Mouse (Mus musculus) gastrocnemius, postnatal 36 days (tissue): ENCODE data around the gene Tmem30c. TPM values are rescaled to one million over a fixed set of nuclear protein-coding genes. Genes with fewer than 3 reads are reported as not detected.
A peak's percentile ranks its signal among the peaks of the same experiment; 100 is the strongest.
"Not testable (repeated sequence)": the region's sequence is repeated elsewhere in the genome, so short reads cannot be mapped to it uniquely, and the experiment has no call there.

Source experiments
- DNase-seq, 2 experiments: peaks; one replicate each; pipeline ENCODE4 v3.0.0; 2022
- intact Hi-C: fragments of 180-260 bp; cut with DNase I; formaldehyde crosslinking; loops from one replicate; pipeline ENCODE4 v1.15.1; 2025
- total RNA-seq, 2 experiments: library from RNA; stranded (reverse); gene quantifications; 2 replicates each; pipeline ENCODE4 v1.2.3; 2021

Tmem30c gene
- total RNA-seq, 2 experiments from 2014 or later: not detected

DNA sequence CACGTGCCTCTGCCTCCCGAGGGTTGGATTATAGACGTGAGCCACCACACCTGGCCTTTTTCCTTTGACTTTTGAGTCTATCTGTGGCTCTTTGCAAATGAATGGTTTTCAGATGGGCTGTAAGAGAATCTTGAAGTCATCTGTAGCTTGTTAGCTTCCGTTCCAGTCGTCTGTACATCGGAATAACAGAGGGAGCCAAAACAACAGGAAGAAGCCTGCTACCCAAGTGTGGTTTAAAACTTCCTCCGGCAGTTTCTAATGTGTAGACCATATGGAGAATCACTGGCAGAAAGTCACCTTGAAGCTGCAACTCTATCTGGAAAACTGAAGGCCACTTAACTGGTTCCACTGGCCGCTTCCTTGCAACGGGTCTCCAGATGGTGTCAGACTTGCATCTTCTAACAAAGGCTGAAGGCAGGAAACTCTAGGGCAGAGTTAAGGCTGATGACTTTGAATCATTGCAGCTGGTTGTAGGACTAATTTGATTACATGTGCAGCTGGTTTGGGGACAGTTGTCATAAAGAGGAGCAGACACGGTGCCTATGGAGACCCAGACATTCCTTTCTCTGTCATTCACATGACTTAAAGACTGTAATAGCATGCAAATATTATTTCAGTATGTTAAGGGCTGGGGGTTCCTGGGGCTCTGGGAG lies 49.3 kb downstream of the Tmem30c start:
- intact Hi-C loops: loop anchor here (2.0 to 5.0 kb wide), 3 partner anchors 155 to 354 kb away; no protein-coding TSS in a partner anchor
- DNase-seq: no peak

DNA sequence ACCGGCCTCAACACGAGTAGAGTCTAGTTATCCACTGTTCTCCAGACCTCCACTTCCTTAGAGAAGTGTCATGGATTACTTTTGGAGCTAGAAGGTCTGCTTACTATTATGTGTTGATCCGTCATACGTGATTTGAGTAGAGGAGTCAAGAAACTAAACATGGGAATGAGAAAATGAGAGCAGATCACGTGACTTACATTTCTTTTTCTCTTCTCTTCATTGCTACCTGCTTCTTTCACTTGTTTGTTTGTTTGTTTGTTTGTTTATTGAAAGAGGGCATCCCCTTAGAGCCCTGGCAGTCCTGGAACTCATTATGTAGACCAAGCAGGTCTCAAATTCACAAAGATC lies 49.8 kb downstream of the Tmem30c start:
- intact Hi-C loops: loop anchor here (2.0 to 5.0 kb wide), 3 partner anchors 156 to 354 kb away; no protein-coding TSS in a partner anchor

DNA sequence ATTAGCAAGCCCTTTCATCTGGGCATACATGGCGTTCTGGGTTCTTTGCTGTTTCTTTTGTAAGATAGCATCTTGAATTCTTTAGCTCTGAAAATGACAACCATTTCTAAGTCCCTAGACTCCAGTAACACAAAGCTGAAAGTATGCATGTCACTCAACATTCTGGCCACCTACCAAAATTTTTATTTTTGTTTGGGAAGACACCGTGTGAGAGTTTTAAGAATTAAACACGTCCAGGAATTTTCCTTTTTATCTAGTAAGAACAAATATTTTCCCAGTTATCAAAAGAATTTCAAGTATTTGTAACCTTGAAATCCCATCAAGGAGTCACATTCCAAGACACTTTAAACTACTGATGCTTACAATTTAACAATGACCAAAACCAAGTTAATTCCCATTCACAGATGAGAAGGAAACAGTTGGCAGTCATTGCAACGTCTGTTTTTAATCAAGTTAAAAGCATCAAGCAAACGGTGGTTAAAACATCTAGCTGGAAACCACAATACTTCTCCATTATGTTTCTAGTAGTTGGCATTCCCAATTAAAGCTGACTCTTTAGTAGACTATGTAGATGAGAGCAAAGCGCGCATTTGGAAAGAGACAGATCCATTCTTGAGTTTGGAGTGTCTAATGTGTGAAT lies 56.7 kb downstream of the Tmem30c start:
- no peak for DNase-seq
- intact Hi-C loops: no loop called here

More for the DNA sequence above, 49.8 kb downstream of the Tmem30c start:
- no peak for DNase-seq

DNA sequence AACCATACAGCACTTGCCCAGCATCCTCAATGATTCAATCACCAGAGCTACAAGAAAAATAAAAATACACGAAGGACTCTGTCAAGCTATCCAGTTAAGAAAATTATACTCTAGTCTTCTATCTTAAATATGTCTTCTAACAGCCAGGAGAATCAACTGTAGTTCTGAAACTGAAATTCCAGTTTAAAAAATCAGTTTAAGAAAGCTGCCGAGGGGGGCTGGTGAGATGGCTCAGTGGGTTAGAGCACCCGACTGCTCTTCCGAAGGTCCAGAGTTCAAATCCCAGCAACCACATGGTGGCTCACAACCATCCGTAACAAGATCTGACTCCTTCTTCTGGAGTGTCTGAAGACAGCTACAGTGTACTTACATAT lies 60.7 kb downstream of the Tmem30c start:
- DNase-seq, intact Hi-C loops: not testable (repeated sequence)

DNA sequence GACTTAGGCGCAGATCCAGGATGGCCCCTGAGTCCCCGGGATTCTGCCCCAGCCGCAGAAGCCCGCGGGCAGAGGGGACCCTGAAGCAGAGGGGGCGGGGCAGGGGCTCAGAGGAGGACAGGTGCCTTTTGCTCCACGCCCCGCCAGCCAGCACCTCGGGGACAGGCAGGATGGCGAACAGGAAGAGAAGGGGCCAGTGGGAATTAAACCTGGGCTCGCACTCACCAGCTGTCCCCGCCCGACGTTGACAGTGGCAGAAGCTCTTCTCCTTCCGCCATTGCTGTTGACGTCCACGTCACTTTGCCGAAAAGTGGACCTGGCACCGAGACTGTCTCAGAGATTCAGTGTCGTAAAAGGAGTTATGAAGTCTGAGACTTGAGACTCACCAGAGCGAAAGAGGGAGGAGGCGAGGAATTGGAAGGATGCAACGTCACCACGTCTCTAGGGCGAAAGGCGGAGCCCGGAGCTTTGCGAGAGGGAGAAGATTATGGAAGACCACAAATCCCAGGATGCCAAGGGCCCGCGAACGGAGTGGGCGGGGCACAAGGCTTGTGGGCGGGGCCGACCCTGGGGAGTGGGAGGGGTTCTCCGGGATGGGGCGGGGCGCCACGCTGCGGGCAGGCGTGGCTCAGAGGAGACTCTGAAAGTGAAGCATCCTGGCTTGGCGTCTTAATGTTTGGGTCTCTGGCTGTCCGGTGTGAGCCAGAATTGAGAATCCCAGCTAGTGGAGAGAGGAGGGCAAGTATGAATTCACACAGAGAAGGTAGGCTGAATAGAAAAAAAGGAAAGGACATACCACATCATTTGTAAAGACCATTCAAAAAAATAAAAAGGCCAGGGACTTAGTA lies 61.4 kb downstream of the Tmem30c start, which contains the start of gene Tbc1d23:
TSS of gene Tbc1d23 (minus strand) at position 416 of the 848 bp plus-strand sequence.
- intact Hi-C loops: no loop called here
- DNase-seq: peak; percentile 94 to 96

DNA sequence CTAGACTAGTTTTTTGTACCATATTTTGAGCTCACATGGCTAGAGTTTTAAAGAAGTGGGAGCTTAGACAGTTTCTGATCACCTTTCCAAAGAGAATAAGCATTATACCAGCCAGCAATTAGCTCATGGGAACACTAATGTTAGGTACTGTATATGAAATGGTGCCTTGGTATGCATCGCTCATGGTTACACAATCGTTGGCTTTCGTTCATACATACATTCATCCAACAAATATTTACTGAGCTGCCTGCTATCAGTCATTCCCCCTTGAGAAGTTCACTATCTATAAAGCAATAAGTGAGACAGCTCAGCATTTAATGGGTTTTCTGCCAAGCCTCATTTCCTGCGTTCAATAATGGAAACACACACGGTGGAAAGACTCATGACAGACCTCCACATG lies 66.2 kb downstream of the Tmem30c start:
- intact Hi-C loops: no loop called here
- DNase-seq: no peak

DNA sequence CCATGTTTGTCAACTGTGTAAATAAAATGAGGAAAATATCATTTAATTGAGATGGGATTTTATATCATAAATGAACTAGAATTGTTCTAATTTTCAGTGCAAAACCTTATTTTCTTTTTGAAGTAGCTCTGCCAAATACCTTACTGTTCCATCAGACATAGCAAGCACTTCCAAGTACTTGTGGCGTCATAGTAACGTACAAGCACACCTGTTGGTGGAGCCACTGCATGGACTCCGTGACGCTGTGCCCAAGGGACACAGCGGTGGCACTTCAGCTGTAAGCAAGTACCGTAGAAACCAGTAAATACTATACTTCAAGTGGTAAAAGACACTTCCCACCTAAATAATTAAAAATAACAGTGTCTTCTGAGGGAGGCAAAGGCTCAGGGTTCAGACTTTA lies 72.3 kb downstream of the Tmem30c start:
- intact Hi-C loops: no loop called here
- no peak for DNase-seq

Other genes starting within 250 kb of the Tmem30c start
- not detected for gene Tmem45a2, start 221.5 kb downstream of the Tmem30c start, total RNA-seq
- 10 to 100 TPM; 30.4 to 33.1 TPM for gene Tomm70a, start 171.2 kb downstream of the Tmem30c start, total RNA-seq
- gene Nit2, start 125.5 kb downstream of the Tmem30c start, total RNA-seq: 10 to 100 TPM; 24.1 to 25.1 TPM
- 10 to 100 TPM; 16.4 to 17.6 TPM for gene Tbc1d23, start 61.4 kb downstream of the Tmem30c start, total RNA-seq
- gene Filip1l, start 60.2 kb upstream of the Tmem30c start, total RNA-seq: 10 to 100 TPM; 41.9 to 48.5 TPM